Mouse (Mus musculus) forebrain, embryonic 15.5 days (tissue): ENCODE data around the gene Plac1. TPM values are rescaled to one million over a fixed set of nuclear protein-coding genes. Genes with fewer than 3 reads are reported as not detected.
A peak's percentile ranks its signal among the peaks of the same experiment; 100 is the strongest.
"Not testable (repeated sequence)": the region's sequence is repeated elsewhere in the genome, so short reads cannot be mapped to it uniquely, and the experiment has no call there.

Source experiments
- ATAC-seq: fragments of 200-750 bp; cut with Nextera tagmentation; replicated peaks from 2 replicates; pipeline ENCODE4 v1.8.0; 2017; ENCODE audit warnings: mild to moderate bottlenecking, moderate TSS enrichment, moderate library complexity
- H3K27ac ChIP-seq: fragments of 300-500 bp; sonication (generic); replicated peaks from 2 replicates; pipeline ENCODE4 v1.5.1; 2015; ENCODE audit warnings: mild to moderate bottlenecking, inconsistent platforms
- H3K27me3 ChIP-seq: fragments of 300-500 bp; sonication (generic); 2 replicates; pipeline ENCODE4 v1.6.1; 2015; ENCODE audit warnings: inconsistent platforms
- H3K36me3 ChIP-seq: fragments of 300-500 bp; sonication (generic); 2 replicates; pipeline ENCODE4 v1.6.1; 2015; ENCODE audit warnings: mild to moderate bottlenecking, inconsistent platforms
- H3K4me1 ChIP-seq: fragments of 300-500 bp; sonication (generic); 2 replicates; pipeline ENCODE4 v1.6.1; 2015; ENCODE audit warnings: inconsistent platforms
- H3K4me2 ChIP-seq: fragments of 300-500 bp; sonication (generic); replicated peaks from 2 replicates; pipeline ENCODE4 v1.6.1; 2015; ENCODE audit warnings: mild to moderate bottlenecking, inconsistent platforms
- H3K4me3 ChIP-seq: fragments of 300-500 bp; sonication (generic); 2 replicates; pipeline ENCODE4 v1.5.1; 2015; ENCODE audit warnings: mild to moderate bottlenecking, inconsistent platforms
- H3K9ac ChIP-seq: fragments of 300-500 bp; sonication (generic); replicated peaks from 2 replicates; pipeline ENCODE4 v1.6.1; 2015; ENCODE audit warnings: mild to moderate bottlenecking, inconsistent platforms
- H3K9me3 ChIP-seq: fragments of 300-500 bp; sonication (generic); 2 replicates; pipeline ENCODE4 v1.6.1; 2016; ENCODE audit warnings: inconsistent platforms
- WGBS: fragments of 180-500 bp; shearing (Covaris S2); methylation state at CpG from one replicate; pipeline ENCODE4 v1.1.7; 2015; ENCODE audit warnings: mixed read lengths; 5-methylcytosine and 5-hydroxymethylcytosine counted together
- microRNA counts: library from miRNA; unstranded; fragments of <30 nt; microRNA quantifications from one replicate; lab custom pipeline; 2016
- microRNA-seq: library from miRNA; unstranded; fragments of <30 nt; microRNA quantifications from one replicate; pipeline ENCODE4, GENCODE M21; 2016
- polyA plus RNA-seq: library from polyadenylated mRNA; unstranded; fragments of >200 nt; fragmentation: Nextera tagmentation; extraction: Ambion mirVana; gene quantifications from 2 replicates; pipeline ENCODE4 v1.2.1, GENCODE M21; 2015

The Plac1 gene
- polyA plus RNA-seq, 1 experiment from 2014 or later: 0.64 TPM

DNA sequence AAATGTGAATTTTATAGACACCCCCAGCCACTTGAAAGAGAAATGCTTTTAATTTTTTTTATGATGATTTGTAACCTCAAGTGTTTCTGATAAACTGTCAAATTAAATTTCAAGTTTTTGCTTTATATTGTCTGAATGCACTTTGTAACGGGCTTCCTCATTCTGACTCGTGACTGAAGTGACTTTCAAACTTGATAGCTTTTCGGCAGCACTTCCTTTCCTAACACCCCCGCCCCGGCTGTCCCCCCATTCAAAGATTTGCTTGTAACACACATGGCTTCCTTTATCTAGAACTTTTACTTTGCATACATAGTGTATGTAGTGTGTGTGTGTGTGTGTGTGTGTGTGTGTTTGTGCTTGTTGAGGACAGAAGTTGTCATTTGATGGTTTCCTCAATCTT lies 210.4 kb downstream of the Plac1 start:
- Histone ChIP-seq H3K27ac (no peak overlapping the region), H3K4me2 (no peak overlapping the region), H3K4me3 (no peak overlapping the region), H3K4me1 (no peaks in the 10 kb centered on the region), H3K27me3 (no peaks in the 10 kb centered on the region), H3K9me3 (no peaks in the 10 kb centered on the region), H3K36me3 (no peaks in the 10 kb centered on the region), H3K9ac (no peak overlapping the region)
- no peak for ATAC-seq
- 80% methylated on average over 5 of the region's 5 CpGs for whole genome bisulfite sequencing

DNA sequence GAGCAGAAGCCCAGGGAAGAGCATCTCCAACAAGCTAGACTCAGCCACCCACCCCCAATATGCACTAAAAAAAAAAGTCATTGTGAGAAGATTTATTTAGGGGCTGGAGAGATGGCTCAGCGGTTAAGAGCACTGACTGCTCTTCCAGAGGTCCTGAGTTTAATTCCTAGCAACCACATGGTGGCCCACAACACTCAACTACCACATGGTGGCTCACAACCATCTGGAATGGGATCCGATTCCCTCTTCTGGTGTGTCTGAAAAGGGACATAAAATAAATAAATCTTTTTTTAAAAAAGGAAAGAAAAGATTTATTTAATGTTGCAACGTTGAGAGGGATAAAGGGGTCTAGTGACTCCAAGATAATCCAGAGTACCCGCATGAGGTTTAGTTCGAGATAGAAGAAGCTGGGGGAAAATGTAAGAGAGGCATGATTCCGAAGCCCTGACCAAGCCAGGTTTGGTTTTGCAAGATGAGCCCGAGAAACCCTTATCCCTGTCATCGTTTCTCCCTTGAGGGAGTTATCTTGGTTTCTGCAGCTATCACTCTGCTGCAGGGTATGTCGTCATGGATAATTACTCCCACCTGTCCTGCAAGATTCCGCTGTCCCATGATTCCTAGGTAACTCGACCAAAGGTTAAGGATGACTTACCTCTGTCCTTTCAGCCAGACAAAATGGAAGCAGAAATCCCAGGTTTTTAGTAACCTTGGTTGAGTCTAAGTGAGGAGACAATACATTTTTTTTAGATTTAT lies 214.3 kb downstream of the Plac1 start:
- Histone ChIP-seq H3K4me1 (no peaks in the 10 kb centered on the region), H3K36me3 (no peaks in the 10 kb centered on the region), H3K27me3 (no peaks in the 10 kb centered on the region), H3K9me3 (no peaks in the 10 kb centered on the region), H3K4me2 (no peak overlapping the region), H3K27ac (no peak overlapping the region), H3K9ac (no peak overlapping the region), H3K4me3 (no peak overlapping the region)
- 76% methylated on average over 11 of the region's 11 CpGs for WGBS
- ATAC-seq: no peak

DNA sequence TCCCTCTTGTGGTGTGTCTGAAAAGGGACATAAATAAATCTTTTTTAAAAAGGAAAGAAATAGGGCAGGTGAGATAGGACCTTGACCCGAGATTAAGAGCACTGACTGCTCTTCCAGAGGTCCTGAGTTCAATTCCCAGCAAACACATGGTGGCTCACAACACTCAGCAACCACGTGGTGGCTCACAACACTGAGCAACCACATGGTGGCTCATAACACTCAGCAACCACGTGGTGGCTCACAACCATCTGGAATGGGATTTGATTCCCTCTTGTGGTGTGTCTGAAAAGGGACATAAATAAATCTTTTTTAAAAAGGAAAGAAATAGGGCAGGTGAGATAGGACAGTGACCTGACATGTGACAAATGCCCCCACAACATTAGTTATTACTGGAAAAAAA lies 215.6 kb downstream of the Plac1 start:
- not testable (repeated sequence) for H3K36me3 ChIP-seq, H3K9ac ChIP-seq, H3K4me3 ChIP-seq, ATAC-seq, H3K4me2 ChIP-seq, H3K27me3 ChIP-seq, H3K9me3 ChIP-seq, H3K4me1 ChIP-seq, H3K27ac ChIP-seq
- 31% methylated on average over 3 of the region's 3 CpGs for WGBS

DNA sequence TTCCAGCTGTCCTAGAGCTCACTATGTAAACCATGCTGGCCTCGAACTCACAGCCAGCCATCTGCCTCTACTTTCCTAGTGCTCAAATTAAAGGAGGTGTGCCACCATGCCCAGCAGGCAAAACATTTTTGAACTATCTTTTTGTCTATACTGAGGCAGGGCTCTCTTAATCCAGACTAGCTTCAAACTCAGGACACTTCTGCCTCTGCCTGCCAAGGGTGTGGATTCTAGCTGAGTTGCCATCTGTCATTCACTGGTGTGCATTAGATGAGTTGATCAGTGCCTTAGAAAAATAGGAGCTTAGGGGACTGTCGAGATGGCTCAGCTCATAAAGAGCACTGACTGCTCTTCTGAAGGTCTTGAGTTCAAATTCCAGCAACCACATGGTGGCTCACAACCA lies 216.9 kb downstream of the Plac1 start:
- no peak for ATAC-seq
- no peaks in the 10 kb centered on the region for H3K36me3 ChIP-seq
- H3K9ac ChIP-seq: no peak overlapping the region
- H3K9me3 ChIP-seq: no peaks in the 10 kb centered on the region
- no peaks in the 10 kb centered on the region for H3K27me3 ChIP-seq
- no peak overlapping the region for H3K4me2 ChIP-seq
- no peaks in the 10 kb centered on the region for H3K4me1 ChIP-seq
- no peak overlapping the region for H3K4me3 ChIP-seq
- no peak overlapping the region for H3K27ac ChIP-seq
- 73% methylated on average over 2 of the region's 2 CpGs for WGBS

MicroRNAs encoded within 50 kb of the gene (microRNA counts, 519-probe panel; counts per million panel counts)
- microRNA mmu-miR-322 (lab: Ali Mortazavi, UCI) (3,389 counts per million, percentile 82 among the panel's probes with 10 or more counts), microRNA mmu-miR-351 (lab: Ali Mortazavi, UCI) (1,067 counts per million, percentile 5 among the panel's probes with 10 or more counts), microRNA mmu-miR-450a-3p (lab: Ali Mortazavi, UCI) (not detected), microRNA mmu-miR-450a-5p (lab: Ali Mortazavi, UCI) (2,813 counts per million, percentile 66 among the panel's probes with 10 or more counts), microRNA mmu-miR-450b-3p (lab: Ali Mortazavi, UCI) (769 counts per million, percentile 4 among the panel's probes with 10 or more counts), microRNA mmu-miR-450b-5p (lab: Ali Mortazavi, UCI) (not detected), microRNA mmu-miR-503 (lab: Ali Mortazavi, UCI) (1,462 counts per million, percentile 8 among the panel's probes with 10 or more counts), microRNA mmu-miR-542-3p (lab: Ali Mortazavi, UCI) (2,273 counts per million, percentile 41 among the panel's probes with 10 or more counts), microRNA mmu-miR-542-5p (lab: Ali Mortazavi, UCI) (2,536 counts per million, percentile 56 among the panel's probes with 10 or more counts)

Small RNA genes within 50 kb of the gene (microRNA-seq; reads per million reads assigned to microRNA genes)
- gene Mir322: 13,746 reads per million, percentile 97 among the genes with 10 or more reads in this experiment
- 1,463 reads per million, percentile 82 among the genes with 10 or more reads in this experiment for gene Mir351
- gene Mir450-1: 4.8 reads per million, percentile 18 among the genes with 10 or more reads in this experiment
- gene Mir450-2: 0.88 reads per million
- 47.9 reads per million, percentile 43 among the genes with 10 or more reads in this experiment for gene Mir450b
- 145 reads per million, percentile 58 among the genes with 10 or more reads in this experiment for gene Mir503
- gene Mir542: 241 reads per million, percentile 65 among the genes with 10 or more reads in this experiment

Other genes with a start within 250 kb of the Plac1 start
- 3.7 and 4.3 TPM in 2 replicates for gene Fam122b, start 29.7 kb upstream of the Plac1 start, polyA plus RNA-seq
- not detected in 2 replicates for gene Fam122c, start 33.3 kb upstream of the Plac1 start, polyA plus RNA-seq
- gene Mospd1, start 130.4 kb upstream of the Plac1 start, polyA plus RNA-seq: 54.6 and 57.9 TPM in 2 replicates
- gene Etd, start 194.8 kb upstream of the Plac1 start, polyA plus RNA-seq: not detected in 2 replicates